Mouse (Mus musculus) c-Kit-positive CD71-positive TER-119-positive erythroid progenitor cells, embryonic 14.5 days (primary cell): ENCODE results near the gene Nek5.

ENCODE experiments used
- DNase-seq: peaks from one replicate; pipeline ENCODE4 v3.0.0-alpha.2; 2013; ENCODE audit warnings: low spot score

Nek5 gene

DNA sequence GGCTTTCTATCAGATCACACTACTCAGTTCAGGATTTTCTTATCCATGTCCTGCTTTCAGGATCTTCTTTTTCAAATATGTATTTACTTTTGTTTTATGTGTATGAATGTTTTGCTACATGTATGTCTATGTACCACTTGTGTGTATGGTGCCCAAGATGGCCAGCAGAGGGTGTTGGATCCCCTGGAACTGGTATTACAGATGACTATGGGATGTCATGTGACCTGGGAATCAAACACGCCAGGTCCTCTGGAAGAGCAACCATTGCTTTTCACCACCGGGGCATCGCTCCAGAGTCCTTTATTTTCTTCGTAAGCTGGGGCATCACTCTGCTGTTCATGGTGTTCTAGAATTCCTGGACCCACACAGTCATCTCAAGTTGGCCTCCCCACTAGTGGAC, 35.6 kb downstream of the Nek5 start:
- no peak for DNase-seq

DNA sequence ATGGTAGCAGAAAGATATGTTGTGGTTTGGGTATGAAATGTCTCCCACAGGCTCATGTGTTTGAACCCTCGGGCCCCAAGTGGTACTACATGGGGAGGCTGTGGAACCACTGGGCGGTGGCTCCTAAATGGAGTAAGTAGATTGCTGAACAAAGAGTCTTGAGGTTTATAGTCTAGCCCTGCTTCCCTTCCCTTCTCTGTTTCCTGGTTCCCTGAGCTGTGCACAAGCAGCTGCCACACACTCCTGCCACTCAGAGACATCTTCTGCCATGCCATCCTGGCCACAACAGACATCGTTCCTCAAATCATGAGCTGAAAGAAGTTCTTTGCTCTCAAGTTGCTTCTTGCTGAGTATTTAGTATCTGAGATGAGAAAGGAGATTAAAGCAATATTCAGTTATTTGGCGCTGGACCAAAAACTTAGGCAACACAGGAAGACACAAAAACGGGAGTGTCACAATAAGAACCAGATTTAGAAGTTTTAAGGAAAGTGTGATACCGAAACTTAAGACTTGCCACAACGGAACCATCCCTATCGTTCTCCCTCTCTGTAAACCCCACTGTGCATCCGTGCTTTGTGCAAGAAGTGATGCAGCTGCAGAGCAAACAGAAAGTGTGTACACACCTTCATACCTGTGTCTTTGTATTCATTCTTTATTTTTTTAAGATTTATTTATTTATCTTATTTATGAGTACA, 45.4 kb downstream of the Nek5 start:
- no peak for DNase-seq

GRCm38 (mm10) chr8:22061126-22061525, 63.7 kb downstream of the Nek5 start:
- no peak for DNase-seq

- peak; percentile 99 for DNase-seq
Measured at GRCm38 (mm10) chr8:22060446-22060889, 64.4 kb downstream of the Nek5 start, which contains the start of gene Alg11. Alg11 (plus strand) TSS chr8:22060721.

DNA sequence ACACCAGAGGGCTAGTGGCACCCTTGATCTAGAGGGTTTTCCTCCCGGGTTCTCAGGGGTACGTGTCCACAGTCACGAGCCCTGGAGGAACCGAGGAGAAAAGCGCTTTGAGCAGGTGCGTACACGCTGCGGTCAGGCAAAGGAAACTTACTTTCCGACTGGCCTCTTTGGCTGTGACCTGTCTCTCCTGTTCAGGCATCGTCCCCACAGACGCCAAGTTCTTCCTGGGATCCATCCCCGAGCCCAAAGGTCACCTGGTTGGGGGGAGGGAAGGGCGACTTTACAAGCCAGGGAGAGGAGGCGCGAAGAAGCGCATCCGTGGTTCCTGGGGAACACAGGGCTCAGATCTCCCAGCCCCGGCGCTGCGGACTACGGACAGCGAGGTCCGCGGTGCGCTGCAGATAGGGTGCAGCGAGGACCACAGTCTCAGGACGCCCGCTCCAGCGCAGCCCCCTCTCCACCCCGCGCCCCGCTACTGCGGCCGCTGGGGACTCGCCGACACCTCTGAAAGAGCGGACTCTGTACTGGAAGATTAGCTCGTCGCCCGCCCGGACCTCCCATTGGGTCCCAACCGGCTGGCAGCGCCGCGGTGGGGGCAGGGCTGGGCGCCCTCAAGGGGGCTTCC, 64.9 kb downstream of the Nek5 start, which contains the start of gene Atp7b:
Gene Atp7b (minus strand): TSS at position 485 of the 625 bp plus-strand sequence.
- DNase-seq: peak; percentile 56

DNA sequence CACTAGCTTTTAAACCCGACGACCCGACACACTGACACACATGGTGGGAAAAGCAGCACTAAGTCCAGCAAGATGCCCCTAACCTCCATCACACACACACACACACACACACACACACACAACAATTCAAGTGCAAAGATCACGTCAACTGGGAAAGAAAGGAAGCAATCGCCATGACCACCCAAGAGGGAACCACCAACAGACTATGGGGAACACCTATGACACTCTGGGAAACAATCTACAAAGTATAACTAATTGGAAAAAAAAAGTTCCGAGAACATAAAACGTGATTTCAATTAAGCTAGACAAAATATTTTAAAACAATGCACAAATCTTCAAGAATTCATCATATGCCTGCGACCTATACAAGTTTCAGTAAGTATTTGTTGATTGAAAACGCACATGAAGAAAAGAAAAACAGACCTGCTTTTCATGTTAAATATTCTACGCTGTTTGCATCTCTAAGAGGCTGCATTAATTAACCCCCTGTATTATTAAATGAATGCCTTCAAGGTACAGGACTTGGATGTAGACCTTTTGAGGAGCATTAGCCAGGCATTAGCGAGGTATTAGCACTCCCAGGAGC, 65.6 kb downstream of the Nek5 start:
- DNase-seq: peak; percentile 45

DNA sequence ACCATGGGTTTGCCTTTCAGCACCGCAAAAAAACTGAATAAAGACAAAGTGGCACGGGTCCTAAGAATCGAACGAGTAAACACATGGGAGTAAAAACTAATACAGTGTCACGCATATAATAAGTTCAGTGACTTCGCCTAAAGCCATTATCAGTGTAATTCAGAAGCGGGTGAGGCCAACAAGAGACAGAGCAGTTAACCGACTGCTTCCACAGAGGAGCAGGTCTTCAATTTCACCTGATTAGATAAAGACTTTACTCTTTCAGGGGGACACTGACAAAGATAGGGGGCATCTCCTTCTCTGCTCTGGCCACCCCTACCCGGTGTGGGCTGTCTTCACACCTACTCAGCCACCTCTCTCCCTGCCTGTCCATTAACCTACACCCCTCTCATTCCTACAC, 66.5 kb downstream of the Nek5 start:
- peak; percentile 66 for DNase-seq

DNA sequence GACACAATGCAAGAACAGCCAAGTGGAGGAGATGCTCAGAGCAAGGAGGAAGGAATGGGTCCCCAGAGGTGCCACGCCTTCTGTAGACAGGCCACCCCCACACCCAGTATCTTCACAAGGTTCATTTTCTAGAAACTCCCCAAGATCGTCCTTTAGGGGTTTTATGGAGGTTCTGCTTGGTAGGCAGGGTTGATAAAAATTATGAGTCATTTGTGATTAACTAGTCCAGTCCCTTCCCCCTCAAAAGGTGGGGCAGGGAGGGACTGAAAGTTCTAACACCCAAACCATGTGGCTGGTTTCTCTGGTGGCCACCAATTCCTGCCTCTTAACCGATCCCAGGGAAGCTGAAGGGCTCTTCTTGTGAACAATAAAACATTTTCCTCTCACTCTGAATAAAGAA, 68.0 kb downstream of the Nek5 start:
- peak; percentile 65 for DNase-seq

DNA sequence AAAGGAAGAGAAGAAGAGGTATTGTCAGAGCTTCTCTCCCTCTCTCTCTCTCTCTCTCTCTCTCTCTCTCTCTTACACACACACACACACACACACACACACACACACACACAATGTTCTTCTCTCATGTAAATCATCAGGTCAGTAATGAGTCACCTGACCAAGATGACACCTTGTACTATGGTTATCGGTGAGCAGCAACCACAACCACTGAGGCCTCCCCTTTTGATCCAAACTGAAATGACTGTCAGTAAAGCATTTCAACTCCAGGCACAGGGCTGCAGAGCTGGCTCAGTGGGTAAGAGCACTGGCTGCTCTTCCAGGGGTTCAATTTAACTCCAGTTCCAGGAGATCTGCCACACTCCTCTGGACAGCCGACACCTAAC, 69.4 kb downstream of the Nek5 start:
- DNase-seq: no peak

DNA sequence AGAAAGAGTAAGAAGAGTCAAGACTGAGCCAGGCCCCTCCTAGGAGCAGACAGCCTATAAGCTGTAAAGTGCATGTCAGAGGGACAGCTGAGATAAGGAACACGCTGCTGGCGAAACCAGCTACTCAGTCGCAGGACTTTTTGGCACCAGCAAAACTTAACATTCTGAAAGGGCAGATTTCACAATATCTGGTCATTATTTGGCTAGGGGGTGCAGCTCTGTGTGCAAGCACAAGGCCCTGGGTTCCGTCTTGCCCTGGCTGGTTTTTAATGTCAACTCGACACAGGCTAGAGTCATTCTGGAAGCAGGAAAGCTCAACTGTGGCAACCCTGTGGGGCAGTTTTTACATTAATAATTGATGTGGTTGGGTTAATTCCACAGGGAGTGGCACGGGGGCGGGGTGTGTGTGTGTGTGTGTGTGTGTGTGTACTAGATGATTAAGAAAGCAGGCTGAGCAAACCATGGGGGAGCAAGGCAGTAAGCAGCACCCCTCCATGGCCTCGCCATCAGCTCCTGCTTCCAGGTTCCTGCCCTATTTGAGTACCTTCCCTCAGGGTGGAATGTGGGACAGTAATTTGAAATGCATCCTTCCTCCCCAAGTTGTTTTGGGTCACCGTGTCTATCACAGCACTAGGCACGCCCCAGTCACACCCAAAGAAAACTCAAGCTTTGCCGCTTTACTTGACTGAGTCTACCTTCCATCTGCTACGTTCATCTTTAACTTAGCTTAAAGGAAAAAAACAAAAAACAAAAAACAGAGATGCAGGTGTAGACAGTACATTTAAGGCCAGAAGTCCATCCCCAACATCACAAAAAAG, 70.0 kb downstream of the Nek5 start:
- peak; percentile 56 for DNase-seq

DNA sequence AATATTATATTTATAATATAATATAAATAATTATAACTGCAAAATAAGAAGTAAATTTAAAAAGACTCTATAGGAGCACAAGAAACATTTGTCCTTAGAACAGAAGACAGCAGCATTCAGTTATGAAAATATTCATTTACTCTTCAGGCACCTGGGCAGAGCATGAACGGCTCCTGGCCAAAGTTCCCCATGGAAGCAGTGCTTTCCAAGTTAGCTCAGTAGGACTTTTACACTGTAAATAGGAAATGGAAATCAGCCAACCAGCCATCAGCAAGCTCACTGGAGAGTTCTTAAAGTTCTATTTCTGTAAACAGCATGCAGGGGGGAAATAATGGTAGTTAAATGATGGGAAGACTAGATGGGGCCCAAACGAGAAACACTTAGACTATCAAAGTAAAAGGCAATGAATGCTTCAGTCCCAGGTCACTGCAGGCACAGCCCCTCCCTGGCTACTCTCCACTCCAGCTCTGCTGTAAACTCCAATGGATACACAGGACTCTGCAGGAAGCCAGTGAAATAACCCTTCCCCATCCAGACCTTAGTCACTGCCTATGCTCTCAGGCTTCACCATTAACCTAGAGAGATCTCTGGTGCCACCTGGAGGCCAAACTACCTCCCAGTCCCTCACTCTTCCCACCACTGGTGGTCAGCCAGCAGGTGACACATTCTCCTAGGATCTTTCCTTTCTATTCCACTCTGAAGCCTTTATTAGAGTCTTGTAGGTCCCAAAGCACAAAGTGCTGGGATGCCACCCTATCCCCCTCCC, 77.0 kb downstream of the Nek5 start:
- DNase-seq: peak; percentile 59

GRCm38 (mm10) chr8:22043706-22044105, 81.1 kb downstream of the Nek5 start:
- DNase-seq: no peak

DNA sequence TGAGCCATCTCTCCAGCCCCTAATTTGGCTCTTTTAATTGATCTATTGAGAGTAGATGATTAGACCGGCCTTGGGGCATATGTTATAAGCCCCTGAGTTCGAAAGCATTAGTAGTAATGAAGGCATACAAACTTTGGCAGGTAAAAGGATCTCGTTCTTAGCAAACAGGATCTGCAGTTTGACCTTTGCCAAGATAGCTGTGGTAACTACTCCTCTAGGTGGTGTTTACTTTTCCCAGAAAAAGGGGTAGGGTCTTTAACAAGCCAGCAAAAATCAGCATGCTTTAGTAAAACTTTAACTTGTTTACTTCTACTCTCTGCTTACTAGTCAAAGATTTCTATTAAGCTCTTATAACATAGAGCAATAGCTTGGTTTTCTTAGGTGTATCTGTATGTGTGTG, 82.3 kb downstream of the Nek5 start:
- DNase-seq: no peak

GRCm38 (mm10) chr8:22040153-22040509, 84.7 kb downstream of the Nek5 start:
- no peak for DNase-seq

GRCm38 (mm10) chr8:22039468-22040152, 85.2 kb downstream of the Nek5 start:
- no peak for DNase-seq

DNA sequence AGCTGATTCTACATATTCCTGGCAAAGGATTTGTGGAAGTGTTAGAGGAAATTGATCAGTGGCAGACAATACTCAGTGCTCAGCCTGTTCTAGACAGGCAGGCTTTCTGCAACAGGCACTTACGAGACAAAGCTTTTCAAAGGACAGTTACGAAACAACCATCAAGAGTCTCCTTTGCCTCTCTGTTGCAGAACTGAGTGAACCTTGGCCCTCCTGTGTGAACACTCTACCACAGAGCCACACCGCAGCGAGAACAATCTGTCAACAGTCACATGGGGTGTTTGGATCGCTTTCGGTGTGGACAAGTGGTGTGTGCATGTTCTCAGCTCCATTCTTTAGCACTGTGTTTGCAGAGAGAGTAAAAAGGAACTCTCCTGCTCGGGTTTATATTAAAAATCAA, 87.8 kb downstream of the Nek5 start:
- DNase-seq: no peak

GRCm38 (mm10) chr8:22036137-22036536, 88.7 kb downstream of the Nek5 start:
- no peak for DNase-seq

DNA sequence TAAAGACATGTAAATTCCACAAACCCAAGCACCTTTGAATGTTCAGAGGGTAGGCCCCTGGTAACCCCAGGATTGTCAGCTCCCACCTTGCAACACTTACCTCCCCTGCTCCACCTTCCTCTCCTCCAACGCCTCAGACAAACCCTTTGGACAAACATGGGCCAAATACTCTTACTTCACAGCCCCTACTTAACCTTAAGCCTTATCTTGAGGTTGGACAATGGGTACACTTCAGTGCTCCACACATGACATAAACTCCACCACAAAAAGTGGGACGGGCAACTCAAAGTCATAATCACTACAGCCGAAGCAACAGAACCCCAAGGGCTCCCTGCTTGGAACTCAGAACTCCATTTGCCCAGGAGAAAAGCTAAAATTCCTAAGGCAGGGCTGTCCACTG, 93.9 kb downstream of the Nek5 start:
- DNase-seq: no peak

DNA sequence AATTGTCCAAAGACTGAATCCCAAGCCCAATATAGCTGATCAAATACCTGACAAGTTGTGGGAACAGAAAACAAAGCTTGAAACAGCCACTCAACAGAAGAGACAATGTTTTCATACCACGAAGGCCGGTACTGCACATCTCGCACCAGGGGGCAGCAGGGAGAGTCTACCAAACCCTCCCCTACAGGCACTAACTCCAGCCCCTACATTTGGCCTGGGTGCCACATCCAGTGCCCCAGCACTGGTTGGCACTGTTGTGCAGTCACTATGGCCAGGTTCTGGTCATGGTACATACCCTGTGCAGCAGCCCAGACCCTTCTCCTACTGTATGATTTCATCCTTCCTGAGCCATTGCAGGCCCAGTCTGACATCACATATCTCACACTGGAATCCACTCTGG, 95.9 kb downstream of the Nek5 start:
- no peak for DNase-seq

GRCm38 (mm10) chr8:22025241-22025640, 99.6 kb downstream of the Nek5 start:
- DNase-seq: no peak
